Mouse (Mus musculus): ENCODE results near the gene Adrm1. TPM values are rescaled to one million over a fixed set of nuclear protein-coding genes. Genes with fewer than 3 reads are reported as not detected.

The Adrm1 gene
- polyA plus RNA-seq, 1 experiment from 2014 or later = 163 TPM

GRCm38 (mm10) chr2:180200681-180201080, 29.4 kb downstream of the Adrm1 start:
- ChIA-PET CTCF (interaction anchor here (0.9 to 1.5 kb wide), 4 partner anchors 12 to 50 kb away, joined by 3 to 5 read pairs (median 3); partner anchors contain the start of gene Adrm1), POLR2A (interaction anchor here (1.4 kb wide), 1 partner anchor 14 kb away, joined by 5 read pairs; no protein-coding TSS in a partner anchor)
- in situ Hi-C loops (cut with MboI; ENCODE audit: low pct_unique_long_range_greater_than_20kb) = loop anchor here (25.0 kb wide), 1 partner anchor 1387 kb away; the partner anchor contains the start of genes Prpf6, Samd10, Uckl1 and Zfp512b
- no peak for ATAC-seq
- H3K27me3 ChIP-seq = no peaks in the 10 kb centered on the region
- TF ChIP-seq CTCF (IDR thresholded peaks at IDR 0.05) = no peak
- no peak for DNase-seq (ENCODE audit: low read depth, low spot score)

GRCm38 (mm10) chr2:180201303-180201702, 30.0 kb downstream of the Adrm1 start:
- no peak for ATAC-seq
- POLR2A ChIA-PET = interaction anchor here (0.6 to 1.1 kb wide), 3 partner anchors 24 to 244 kb away, joined by 3 read pairs; no protein-coding TSS in a partner anchor
- DNase-seq (ENCODE audit: low read depth, low spot score) = no peak
- no peaks in the 10 kb centered on the region for H3K27me3 ChIP-seq
- in situ Hi-C loops (cut with MboI; ENCODE audit: low pct_unique_long_range_greater_than_20kb) = loop anchor here (25.0 kb wide), 1 partner anchor 1386 kb away; the partner anchor contains the start of genes Prpf6, Samd10, Uckl1 and Zfp512b
- TF ChIP-seq CTCF (IDR thresholded peaks at IDR 0.05) = no peak
- CTCF ChIA-PET = interaction anchor here (0.9 to 1.5 kb wide), 4 partner anchors 11 to 50 kb away, joined by 3 to 5 read pairs (median 3); partner anchors contain the start of gene Adrm1

- ChIA-PET CTCF (interaction anchor here (1.4 to 1.8 kb wide), 3 partner anchors 10 to 49 kb away, joined by 3 to 5 read pairs (median 5); partner anchors contain the start of gene Adrm1), POLR2A (interaction anchor here (0.6 to 1.1 kb wide), 3 partner anchors 23 to 243 kb away, joined by 3 read pairs; no protein-coding TSS in a partner anchor)
- DNase-seq (ENCODE audit: low read depth, low spot score) (no peak), ATAC-seq (no peak)
- H3K27me3 ChIP-seq = no peaks in the 10 kb centered on the region
- in situ Hi-C loops (cut with MboI; ENCODE audit: low pct_unique_long_range_greater_than_20kb) = loop anchor here (25.0 kb wide), 1 partner anchor 1385 kb away; the partner anchor contains the start of genes Prpf6, Samd10, Uckl1 and Zfp512b
- TF ChIP-seq CTCF (IDR thresholded peaks at IDR 0.05) = no peak
Measured at GRCm38 (mm10) chr2:180202263-180202662, 31.0 kb downstream of the Adrm1 start.

- no peaks in the 10 kb centered on the region for H3K27me3 ChIP-seq
- DNase-seq (ENCODE audit: low read depth, low spot score) (no peak), ATAC-seq (no peak)
- in situ Hi-C loops (cut with MboI; ENCODE audit: low pct_unique_long_range_greater_than_20kb) = loop anchor here (25.0 kb wide), 1 partner anchor 1384 kb away; the partner anchor contains the start of genes Prpf6, Samd10, Uckl1 and Zfp512b
- TF ChIP-seq CTCF (IDR thresholded peaks at IDR 0.05) = no peak
- CTCF ChIA-PET = interaction anchor here (1.8 kb wide), 1 partner anchor 10 kb away, joined by 5 read pairs; no protein-coding TSS in a partner anchor
- POLR2A ChIA-PET = interaction anchor here (0.7 kb wide), 1 partner anchor 23 kb away, joined by 5 read pairs; the partner anchor contains the start of gene Lama5
Measured at GRCm38 (mm10) chr2:180202805-180203204, 31.5 kb downstream of the Adrm1 start.

GRCm38 (mm10) chr2:180204501-180204900, 33.2 kb downstream of the Adrm1 start:
- no peaks in the 10 kb centered on the region for H3K27me3 ChIP-seq
- TF ChIP-seq CTCF (IDR thresholded peaks at IDR 0.05) = no peak
- in situ Hi-C loops (cut with MboI; ENCODE audit: low pct_unique_long_range_greater_than_20kb) = loop anchor here (25.0 kb wide), 1 partner anchor 1383 kb away; the partner anchor contains the start of genes Prpf6, Samd10, Uckl1 and Zfp512b
- CTCF ChIA-PET = interaction anchor here (1.2 to 2.3 kb wide), 4 partner anchors 23 to 47 kb away, joined by 5 to 10 read pairs (median 6); no protein-coding TSS in a partner anchor
- DNase-seq (ENCODE audit: low read depth, low spot score) (no peak), ATAC-seq (no peak)
- POLR2A ChIA-PET = interaction anchor here (1.2 kb wide), 1 partner anchor 19 kb away, joined by 3 read pairs; no protein-coding TSS in a partner anchor

- TF ChIP-seq CTCF (IDR thresholded peaks at IDR 0.05) = no peak
- POLR2A ChIA-PET = interaction anchor here (1.0 to 1.2 kb wide), 3 partner anchors 20 to 32 kb away, joined by 3 read pairs; no protein-coding TSS in a partner anchor
- no peaks in the 10 kb centered on the region for H3K27me3 ChIP-seq
Measured at GRCm38 (mm10) chr2:180205083-180205955, 34.0 kb downstream of the Adrm1 start.

GRCm38 (mm10) chr2:180205956-180206280, 34.6 kb downstream of the Adrm1 start:
- POLR2A ChIA-PET = interaction anchor here (1.0 to 1.1 kb wide), 2 partner anchors 30 to 32 kb away, joined by 3 read pairs; no protein-coding TSS in a partner anchor
- ATAC-seq (no peak), DNase-seq (ENCODE audit: low read depth, low spot score) (no peak)
- TF ChIP-seq CTCF (IDR thresholded peaks at IDR 0.05) = no peak
- no peaks in the 10 kb centered on the region for H3K27me3 ChIP-seq
- in situ Hi-C loops (cut with MboI; ENCODE audit: low pct_unique_long_range_greater_than_20kb) = loop anchor here (25.0 kb wide), 1 partner anchor 1381 kb away; the partner anchor contains the start of genes Prpf6, Samd10, Uckl1 and Zfp512b
- CTCF ChIA-PET = interaction anchor here (1.2 to 2.3 kb wide), 4 partner anchors 13 to 46 kb away, joined by 5 to 10 read pairs (median 6); no protein-coding TSS in a partner anchor

More at GRCm38 (mm10) chr2:180205083-180205955, 34.0 kb downstream of the Adrm1 start:
- in situ Hi-C loops (cut with MboI; ENCODE audit: low pct_unique_long_range_greater_than_20kb) = loop anchor here (25.0 kb wide), 1 partner anchor 1382 kb away; the partner anchor contains the start of genes Prpf6, Samd10, Uckl1 and Zfp512b
- CTCF ChIA-PET = interaction anchor here (1.2 to 2.3 kb wide), 5 partner anchors 12 to 46 kb away, joined by 5 to 10 read pairs (median 5); no protein-coding TSS in a partner anchor
- ATAC-seq = no peak
- no peak for DNase-seq (ENCODE audit: low read depth, low spot score)

GRCm38 (mm10) chr2:180207840-180208239, 36.6 kb downstream of the Adrm1 start:
- POLR2A ChIA-PET = interaction anchor here (0.8 to 2.1 kb wide), 3 partner anchors 14 to 21 kb away, joined by 3 to 9 read pairs (median 3); partner anchors contain the start of gene Lama5
- in situ Hi-C loops (cut with MboI; ENCODE audit: low pct_unique_long_range_greater_than_20kb) = loop anchor here (25.0 kb wide), 1 partner anchor 1379 kb away; the partner anchor contains the start of genes Prpf6, Samd10, Uckl1 and Zfp512b
- DNase-seq (ENCODE audit: low read depth, low spot score) (no peak), ATAC-seq (peak; percentile 31)
- no peaks in the 10 kb centered on the region for H3K27me3 ChIP-seq
- CTCF ChIA-PET = interaction anchor here (0.6 to 2.1 kb wide), 11 partner anchors 10 to 45 kb away, joined by 3 to 14 read pairs (median 4); partner anchors contain the start of gene Lama5
- TF ChIP-seq CTCF (IDR thresholded peaks at IDR 0.05) = no peak

GRCm38 (mm10) chr2:180208976-180209375, 37.7 kb downstream of the Adrm1 start:
- ChIA-PET CTCF (interaction anchor here (1.5 to 2.1 kb wide), 2 partner anchors 14 to 44 kb away, joined by 6 to 7 read pairs; no protein-coding TSS in a partner anchor), POLR2A (interaction anchor here (1.3 to 2.1 kb wide), 2 partner anchors 16 to 25 kb away, joined by 3 to 9 read pairs; partner anchors contain the start of gene Lama5)
- ATAC-seq = no peak
- no peak for DNase-seq (ENCODE audit: low read depth, low spot score)
- in situ Hi-C loops (cut with MboI; ENCODE audit: low pct_unique_long_range_greater_than_20kb) = loop anchor here (25.0 kb wide), 1 partner anchor 1378 kb away; the partner anchor contains the start of genes Prpf6, Samd10, Uckl1 and Zfp512b
- no peak for TF ChIP-seq CTCF (IDR thresholded peaks at IDR 0.05)
- H3K27me3 ChIP-seq = no peaks in the 10 kb centered on the region
